Mouse (Mus musculus) right cerebral cortex, postnatal 25 days (tissue): Measurements from ENCODE around the gene Bub1b.
"Not testable (repeated sequence)": the region's sequence is repeated elsewhere in the genome, so short reads cannot be mapped to it uniquely, and the experiment has no call there.

Experiments
- DNase-seq: peaks from one replicate; pipeline ENCODE4 v3.0.0; 2022

Gene Bub1b

DNA sequence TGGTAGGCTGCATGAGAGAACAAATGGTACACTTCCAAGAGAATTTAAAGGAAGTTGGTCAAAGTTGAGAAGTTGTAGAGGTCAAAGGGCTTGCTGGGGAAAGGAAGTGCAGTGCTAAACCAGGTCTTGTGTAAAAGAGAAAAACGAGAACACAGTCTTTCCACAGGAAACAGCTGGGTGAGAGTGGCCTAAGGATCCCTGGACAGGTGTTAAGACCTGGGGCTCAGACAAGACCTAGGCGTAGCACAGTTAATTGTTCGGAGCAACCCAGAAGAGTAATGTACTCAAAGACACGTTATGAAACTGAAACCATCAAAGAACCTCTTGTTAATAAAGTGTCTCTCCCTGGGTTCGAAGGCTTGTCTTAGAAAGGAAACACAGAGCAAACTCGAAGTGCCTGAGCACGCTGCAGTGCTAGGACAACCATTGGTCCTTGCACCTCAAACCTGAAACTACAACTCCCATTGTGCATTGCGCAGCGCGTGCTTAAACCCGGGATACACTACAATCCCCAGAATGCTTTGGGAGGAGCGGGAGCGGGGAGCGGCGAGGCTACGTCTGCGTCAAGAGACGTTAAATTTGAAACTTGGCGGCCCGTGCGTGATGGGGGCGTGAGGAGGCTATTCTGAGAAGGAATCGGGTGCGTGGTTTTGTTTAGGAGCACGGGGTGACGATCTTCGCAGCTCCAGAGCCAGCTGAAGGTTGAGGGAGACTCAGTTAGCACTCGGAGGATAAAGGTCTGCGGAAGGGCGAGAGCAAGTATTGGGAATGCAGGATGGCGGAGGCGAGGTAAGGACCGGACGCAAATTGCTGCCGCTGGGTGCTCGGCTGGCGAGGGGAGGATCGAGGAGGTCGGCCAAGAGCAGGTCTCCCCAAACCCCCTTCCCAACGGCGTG is at the start of gene Bub1b:
Gene Bub1b (plus strand): TSS at position 539 of the 896 bp plus-strand sequence.
- peak; percentile 84 for DNase-seq

DNA sequence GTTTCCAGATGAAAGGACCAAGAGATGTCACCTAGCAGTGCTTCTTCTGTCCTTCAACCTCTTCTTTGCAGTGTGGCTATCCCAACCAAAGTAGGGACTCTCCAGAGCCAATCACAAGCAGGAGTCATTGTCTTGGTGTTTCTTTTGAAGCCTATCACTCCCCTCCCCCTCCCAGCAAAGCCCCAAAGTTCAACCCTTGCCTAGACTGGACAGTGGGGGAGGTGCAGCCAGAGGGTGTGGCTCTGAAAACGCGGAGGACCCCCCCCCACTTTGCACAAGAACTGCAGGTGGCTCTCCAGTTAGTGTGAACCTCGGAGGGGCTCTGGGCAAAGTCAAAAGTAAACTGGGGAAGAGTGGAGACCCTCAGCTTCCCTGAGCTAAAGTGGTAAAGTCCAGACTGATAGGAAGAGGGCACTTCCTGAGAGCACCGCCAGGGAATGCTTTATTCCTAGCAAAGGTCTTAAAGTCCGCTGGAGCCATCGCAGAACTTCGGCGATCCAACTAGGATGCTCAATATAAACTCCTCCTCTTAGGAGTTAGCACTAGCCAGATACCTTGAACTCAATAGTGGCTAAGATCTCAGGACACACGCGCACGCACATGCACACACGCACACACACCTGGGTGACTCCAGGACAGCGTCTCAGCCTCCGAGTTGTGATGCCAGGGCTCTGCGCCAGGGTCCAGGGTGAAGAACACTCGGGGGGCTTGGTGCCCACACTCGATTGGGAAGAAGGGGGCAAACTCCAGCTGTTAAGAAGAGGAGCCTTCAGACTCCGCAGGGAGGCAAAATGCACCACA is 49.4 kb upstream of the Bub1b start:
- DNase-seq = no peak

DNA sequence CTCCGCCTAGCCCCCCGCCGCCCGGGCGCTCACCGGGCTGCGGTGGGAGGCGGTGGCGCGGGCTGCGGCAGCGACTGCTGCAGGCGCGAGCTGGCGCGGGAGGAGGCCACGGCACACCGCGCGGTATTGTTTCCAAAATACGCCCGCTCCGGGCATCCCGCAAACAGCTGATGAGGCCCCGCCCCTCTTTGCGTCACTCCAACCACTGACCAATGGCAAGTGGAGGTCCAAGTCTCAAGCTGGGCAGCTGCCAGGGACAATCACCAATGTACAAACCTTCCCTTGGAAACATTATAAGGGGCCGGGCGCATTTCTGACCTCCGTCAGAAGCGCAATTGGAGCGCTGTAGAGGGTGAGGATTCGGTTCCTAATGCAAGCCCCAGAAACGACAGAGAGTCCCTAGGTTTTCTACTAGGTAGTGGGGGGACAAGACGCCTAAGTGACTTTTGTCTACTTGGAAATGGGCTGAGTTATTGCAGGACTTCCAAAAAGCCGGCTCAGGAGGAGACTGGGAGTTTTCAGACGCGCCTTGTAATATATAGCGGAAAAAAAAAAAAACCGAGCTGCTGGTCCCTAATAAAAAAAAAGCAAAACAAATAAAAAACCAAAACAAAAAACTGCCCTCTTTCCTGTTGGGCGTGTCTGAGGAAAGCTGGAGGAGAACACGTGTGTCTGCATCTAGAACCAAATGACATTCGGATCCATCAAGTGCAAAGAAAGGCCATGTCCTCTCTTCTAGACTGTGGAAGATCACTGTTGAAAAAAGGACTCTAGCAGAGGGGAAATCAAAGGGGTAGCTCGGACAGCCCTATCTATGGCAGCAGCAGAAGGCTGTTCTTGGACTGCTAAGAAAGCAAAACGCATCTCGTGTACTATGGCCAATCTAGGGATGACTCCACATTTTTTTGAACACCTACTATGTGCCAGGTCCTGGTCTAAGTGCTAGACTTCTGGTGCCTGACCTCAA is 48.2 kb upstream of the Bub1b start, which contains the start of gene Bmf:
Gene Bmf (minus strand): TSS at position 181 of the 967 bp plus-strand sequence.
- peak; percentile 88 for DNase-seq

DNA sequence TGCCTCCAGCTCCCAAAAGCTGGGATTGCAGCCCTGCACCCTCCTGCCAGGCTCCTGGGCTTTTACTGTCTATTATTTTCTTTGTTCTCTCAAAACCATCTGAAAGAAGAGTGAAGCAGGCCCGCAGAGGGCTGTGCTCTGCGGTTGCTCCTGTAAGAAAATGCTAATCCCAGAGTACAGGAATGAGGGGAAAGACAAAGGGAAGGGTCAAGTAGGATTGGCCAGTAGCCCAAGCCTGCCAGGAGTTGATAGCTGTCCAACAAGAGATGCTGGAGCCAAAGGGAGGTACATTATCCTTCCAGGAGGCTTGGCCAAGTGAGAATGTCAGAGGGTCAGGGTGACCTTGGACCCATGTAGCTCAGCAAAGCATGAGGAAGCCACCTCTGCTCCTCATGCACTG is 46.4 kb upstream of the Bub1b start:
- no peak for DNase-seq

DNA sequence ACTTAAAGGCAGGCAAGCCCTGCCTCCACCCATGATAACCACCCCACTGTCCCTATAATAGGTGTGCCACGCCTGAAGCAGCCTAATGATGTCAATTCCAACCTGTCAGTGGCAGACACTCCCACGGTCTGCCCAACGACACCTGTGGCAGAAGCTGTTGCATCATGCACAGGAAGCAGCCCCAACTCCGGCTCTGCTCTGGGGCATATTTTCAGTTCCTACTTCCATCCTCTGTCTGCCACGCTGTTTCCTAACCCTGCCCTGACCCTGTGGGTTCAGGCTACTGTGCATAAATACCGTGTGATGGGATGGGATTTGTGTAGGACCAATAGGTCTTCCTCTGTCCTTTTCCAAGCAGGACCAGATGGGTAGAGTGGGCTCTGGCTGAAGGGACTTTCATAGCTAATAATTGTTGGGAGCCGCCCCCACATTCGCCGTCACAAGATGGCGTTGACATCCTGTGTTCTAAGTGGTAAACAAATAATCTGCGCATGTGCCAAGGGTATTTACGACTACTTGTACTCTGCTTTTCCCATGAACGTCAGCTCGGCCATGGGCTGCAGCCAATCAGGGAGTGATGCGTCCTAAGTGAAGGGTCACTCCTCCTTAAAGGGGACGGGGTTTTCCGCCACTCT is 43.5 kb upstream of the Bub1b start:
- DNase-seq = not testable (repeated sequence)

DNA sequence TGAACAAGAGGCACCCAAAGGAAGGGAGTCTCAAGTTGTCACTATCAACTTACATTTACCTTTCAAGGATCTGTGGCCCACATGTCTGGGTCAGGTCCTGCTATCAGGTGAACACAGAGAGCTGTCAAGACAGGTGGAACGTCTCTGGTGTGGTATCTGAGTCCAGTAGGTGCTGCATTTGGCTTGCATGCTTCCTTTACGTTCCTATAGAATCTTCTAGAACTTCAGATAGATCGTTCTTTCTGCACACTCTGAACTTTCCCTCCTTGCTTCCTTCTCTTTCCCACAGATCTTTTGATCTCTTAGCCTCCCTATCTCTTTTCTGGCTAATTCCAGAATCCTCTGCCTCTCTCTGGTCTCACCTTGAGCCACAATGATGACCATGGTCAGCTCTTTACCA is 39.6 kb upstream of the Bub1b start:
- no peak for DNase-seq

DNA sequence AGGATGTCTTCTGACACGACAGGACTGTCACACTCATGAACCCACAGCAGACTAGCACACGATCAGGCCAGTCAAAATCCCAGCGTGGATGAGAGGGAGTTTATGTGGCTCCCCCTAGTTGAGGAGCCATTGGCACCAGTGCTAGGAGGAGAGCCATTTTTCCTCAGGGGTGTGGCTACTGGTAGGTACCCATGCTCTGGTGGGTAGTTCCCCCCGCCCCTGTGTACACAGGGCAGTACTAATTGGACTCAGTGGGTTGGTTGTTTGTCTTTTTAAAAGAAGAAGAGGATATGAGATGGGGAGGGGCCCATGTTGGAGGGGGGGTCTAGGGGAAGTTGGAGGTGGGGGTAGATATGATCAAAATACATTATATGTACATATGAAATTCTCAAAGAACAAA is 36.0 kb upstream of the Bub1b start:
- DNase-seq = no peak

DNA sequence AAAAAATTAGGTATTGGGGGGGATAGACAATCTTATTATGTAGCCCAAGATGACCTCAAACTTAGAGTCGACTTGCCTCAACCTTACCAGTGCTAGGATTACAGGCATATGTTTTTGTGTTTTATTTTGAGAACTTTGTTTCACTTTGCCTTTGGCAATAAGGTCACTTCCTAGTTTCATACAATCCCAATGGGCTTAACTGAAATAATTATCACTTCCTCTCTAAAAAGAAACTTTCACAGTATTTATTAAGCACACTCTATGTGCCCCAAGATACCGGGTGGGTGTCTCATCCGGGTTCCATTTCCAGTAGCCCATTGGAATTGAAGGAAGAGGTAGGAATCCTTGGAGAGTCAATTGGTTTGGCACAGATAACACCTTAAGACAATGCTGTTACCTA is 35.6 kb upstream of the Bub1b start:
- no peak for DNase-seq

DNA sequence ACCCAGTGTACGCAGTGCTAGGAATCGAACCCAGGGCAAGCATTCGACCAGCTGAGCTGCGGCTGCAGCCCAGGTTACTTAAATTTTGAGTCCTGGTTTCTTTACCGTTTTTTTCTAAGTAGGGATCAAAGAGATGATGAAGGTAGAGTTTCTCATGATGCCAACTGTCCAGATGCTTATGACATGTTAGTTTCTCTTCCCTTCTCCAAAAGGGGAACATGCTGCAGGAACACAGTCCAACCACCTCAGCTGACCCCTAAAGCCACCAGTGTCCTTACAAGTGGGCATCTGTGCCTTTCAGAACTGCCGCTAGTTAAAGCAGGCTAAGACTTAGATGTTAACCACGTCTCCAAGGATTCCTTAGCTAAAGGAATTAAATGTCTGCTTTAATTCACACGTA is 30.8 kb upstream of the Bub1b start:
- no peak for DNase-seq

DNA sequence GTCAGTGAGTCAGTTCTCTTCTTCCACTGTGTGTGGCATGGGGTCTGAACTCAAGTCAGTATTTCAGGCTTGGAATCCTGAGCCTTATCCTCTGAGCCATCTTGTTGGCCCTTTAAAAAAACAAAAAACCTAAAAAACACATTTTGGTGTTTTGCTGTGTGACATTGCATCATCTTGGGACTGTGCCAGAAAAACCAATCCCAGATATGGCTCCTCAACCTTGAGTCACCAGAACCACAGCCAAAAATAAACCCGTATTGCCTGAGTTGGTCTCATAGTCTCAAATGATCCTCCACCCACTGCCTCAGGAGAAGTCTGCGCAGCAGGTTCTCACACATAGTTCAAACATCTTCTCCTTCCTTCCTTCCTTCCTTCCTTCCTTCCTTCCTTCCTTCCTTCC is 27.1 kb upstream of the Bub1b start:
- DNase-seq = no peak

DNA sequence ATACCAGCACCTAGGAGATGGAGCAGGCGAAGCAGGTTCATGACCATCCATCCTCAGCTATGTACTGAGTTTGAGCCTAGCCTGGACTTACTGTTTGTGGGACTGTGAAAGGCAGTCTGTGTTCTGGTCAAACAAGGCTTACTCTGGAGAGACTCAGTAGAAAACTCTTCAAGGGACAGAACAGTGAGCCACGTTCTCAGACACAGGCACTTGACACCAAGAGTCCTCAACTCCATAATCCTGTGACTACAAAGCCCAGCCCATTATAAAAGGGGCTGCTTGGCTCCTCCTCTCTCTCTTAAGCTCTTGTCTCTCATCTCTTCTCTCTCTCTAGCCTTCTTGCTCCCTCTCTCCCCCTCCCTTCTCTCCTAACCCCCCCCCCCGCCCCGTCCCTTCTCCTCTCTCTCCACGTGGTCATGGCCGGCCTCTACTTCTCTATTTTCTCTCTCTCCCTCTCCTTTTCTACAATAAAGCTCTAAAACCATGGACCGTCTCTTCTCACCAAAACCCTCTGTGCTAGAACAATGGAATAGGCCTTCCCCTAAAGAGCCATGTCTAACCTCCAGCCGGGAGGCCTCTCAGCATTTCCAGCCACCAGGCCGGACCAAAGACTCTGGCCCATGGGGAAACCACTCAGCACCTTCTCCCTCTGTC is 25.7 kb upstream of the Bub1b start:
- DNase-seq = no peak

DNA sequence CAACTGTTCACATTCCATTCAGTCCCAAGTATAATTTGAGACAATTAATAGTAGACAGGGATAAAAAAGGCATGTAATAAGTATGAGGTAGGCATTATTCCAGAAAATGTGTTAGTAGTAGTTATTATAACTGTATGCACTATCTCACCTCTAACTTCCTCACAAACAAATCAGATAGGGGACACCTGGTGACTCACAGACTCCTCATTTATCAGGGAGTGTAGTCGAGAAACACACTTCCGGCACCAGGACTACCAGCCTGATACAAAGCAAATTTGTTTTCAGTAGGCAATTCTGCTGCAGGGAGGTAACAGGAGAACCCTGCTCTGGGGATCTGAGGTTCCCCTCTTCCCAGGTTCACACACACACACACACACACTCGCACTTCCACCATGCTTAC is 24.9 kb upstream of the Bub1b start:
- DNase-seq = no peak

DNA sequence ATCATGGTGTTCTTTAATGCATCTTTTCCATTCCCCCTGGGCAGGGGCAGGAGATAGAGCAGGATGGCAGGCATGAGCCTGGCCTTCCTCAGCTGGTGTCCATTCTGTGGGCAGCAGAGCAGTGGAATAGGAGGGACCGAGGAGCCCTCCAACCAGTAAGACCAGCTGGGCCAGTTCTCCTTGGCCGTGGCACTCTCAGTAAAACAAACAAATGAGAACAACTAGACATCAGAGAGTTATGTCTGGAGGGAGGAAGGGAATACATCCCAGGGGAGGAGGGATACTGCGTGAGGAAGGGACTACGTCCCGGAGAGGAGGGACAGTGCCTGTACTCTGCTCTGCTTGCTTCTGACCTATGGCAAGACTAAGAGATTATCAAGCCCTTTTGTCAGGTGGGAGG is 12.0 kb upstream of the Bub1b start:
- DNase-seq = no peak

DNA sequence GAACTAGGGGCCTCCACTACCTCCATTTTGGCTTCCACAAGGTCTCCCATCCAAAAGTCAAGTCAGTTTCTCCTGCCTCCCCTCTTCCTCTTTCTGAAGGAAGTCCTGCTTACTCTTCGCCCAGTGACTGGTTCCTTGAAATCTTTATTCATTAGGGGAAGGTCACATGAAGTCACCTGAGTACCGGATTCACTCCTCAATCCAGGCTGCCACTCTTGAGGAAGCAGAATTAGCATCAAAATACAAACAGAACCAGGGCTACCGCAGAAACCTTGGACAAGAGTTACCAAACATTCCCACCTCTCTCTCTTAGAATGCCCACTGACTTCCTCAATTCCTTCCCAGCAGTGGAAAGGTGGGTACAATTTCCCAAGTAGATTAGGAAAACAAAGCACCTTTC is 10.3 kb upstream of the Bub1b start:
- DNase-seq = no peak

DNA sequence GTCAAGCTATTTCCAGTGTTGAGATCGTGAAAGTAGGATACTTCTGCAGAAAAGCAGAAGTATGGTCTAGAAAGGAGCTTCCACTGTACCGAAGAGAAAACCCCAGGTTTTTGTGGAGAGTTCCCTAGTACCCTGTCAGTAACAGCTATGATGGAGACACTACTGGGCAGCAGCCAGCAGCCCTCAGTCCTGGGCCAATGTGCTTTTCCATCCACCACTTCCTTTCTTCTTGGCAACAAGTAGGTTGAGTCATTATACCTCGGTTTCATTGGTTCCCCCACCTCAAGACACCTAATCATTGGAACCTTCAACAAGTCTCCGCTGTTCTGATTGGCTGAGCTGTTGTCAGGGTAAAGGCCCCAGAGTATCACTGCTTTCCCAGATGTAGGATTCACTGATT is 6.9 kb upstream of the Bub1b start:
- DNase-seq = no peak

DNA sequence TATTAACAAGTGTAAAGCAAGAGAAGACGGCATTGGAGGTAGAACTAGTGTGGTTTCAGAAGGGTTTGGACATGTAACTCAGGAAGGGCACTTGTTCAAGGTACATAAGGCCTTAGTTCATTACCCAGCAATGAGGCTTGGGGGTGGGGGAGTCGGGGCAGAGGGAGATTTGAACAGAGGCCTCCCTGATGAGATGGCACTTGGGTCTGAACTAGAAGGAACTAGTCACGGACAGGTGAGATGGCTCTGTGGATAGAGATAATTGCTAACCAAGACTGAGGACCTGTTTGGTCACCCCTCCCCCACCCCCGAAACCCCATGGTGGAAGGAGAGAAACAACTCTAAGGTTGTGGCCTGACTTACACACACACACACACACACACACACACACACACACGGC is 1.1 kb downstream of the Bub1b start:
- DNase-seq = no peak

DNA sequence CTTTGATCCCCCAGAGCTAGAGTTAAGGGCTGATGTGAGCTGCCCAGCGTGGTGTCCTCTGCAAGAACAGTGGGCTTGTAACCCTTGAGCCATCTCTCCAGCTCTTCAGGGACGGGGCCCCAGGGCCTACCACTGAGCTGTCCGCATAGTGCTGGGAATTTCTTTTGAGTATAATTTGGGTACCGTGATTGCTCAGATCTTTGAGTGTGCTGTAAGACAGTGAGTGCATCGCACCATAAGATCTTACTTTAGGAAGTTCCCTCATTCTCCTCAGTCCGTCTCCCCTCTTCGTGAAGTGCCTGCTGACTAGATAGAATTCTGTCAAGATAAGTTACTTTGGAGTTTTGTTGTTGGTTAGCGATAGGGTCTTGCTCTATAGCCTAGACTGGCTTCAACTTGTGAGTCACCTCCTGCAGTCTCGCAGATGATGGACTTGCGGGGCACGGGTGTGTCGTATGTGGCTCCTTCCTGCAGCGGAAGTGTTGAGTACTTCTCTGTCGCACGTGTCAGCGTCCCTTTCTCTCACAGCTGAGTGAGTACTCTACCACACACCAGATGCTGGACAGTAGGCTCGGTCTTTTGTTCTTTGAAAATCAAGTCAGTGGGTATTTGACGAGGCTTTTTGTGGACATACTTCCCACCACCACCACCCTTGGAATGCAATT is 3.7 kb downstream of the Bub1b start:
- no peak for DNase-seq

DNA sequence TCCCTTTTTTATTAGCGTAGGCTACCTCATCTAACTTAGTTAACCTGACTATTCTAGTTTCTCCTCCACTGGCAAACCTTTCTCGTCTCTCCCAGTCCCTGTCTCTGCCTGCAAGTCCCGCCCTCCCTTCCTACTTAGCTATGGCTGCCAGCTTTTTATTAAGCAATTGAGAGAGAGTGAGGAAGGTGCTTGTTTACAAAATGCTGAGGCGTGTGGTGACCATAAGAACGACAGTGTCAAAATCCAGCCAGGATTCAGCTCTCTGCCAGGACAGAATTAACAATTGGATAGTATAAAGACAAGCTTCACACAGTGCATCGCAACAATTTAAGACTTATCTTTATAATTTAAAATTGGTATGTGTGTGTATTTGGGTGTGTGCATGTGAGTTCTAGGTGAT is 6.1 kb downstream of the Bub1b start:
- no peak for DNase-seq

DNA sequence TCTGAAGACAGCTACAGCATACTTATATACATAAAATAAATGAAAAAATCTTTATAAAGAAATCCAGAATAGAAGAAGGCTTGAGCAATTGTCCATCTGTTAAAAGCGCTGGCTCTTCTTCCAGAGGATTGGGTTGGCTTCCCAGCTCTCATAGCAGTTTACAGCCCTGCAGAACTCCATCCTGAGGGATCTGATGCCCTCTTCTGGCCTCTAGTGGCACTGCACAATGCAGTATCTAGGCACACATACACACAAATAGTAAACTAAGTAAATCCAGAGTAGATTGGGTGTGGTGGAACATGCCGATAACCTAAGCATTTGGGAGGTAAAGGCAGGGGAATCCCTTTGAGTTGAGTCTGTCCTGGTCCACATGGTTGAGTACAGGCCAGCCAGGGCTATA is 8.0 kb downstream of the Bub1b start:
- DNase-seq = no peak

DNA sequence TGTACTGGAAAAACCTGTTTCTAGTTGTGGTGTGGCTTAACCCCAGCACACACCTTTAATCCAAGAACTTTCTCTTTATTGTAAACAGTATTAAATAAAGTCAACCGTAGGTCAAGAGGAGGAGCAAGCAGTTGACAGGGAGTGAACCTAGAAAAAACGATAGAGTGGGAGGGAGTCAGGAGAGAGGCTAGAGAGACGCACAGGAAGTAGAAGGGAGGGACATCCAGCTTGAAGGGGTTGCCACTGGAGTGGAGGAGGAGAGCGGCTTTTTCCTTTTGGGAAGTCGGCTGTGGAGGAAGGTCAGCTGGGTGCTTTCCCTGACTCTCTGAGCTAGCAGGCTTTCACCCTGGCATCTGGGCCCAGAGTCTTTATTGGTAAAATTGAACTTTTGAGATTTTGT is 9.0 kb downstream of the Bub1b start:
- no peak for DNase-seq

DNA sequence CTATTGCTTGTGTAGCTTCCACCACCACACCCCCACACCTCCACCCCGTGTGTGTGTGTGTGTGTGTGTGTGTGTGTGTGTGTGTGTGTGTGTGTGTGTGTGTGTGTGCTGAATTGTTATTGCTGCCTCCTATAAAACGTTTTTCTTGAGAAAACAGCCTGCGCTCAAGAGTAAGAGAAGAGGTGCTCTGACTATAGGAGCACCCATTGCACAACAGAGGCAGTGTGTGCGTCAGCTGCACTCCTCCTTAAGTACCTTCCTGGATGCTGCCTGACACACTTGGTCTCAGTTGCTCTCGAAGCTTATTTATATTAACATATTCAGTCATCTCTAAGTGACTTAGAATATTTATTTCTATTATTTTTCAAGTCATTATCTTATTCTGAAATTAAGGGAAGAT is 20.0 kb downstream of the Bub1b start:
- no peak for DNase-seq
